Mouse (Mus musculus) spleen, postnatal 36 days (tissue): Measurements from ENCODE around the gene Dnhd1.
"Not testable (repeated sequence)": the region's sequence is repeated elsewhere in the genome, so short reads cannot be mapped to it uniquely, and the experiment has no call there.

ENCODE experiments used
- DNase-seq, 2 experiments: peaks; one replicate each; pipeline ENCODE4 v3.0.0; 2022; ENCODE audit warnings: low spot score in 2 of 2, mixed read lengths in 1 of 2

Dnhd1 gene

GRCm38 (mm10) chr7:105640233-105640893 lies 10.3 kb upstream of the Dnhd1 start, which contains the start of the genes Arfip2 and Gm45799:
Gene Arfip2 (minus strand): TSS chr7:105640416.
Gene Gm45799 (plus strand): TSS chr7:105640552.
- DNase-seq = peak; percentile 97

GRCm38 (mm10) chr7:105640894-105641255 lies 9.8 kb upstream of the Dnhd1 start:
- DNase-seq = peak in 1 of 2 experiments; percentile 16

- no peak for DNase-seq
These were observed 8.7 kb upstream of the Dnhd1 start for GRCm38 (mm10) chr7:105641936-105642335.

GRCm38 (mm10) chr7:105685541-105686197 lies 35.0 kb downstream of the Dnhd1 start:
- no peak for DNase-seq

GRCm38 (mm10) chr7:105690875-105691274 lies 40.2 kb downstream of the Dnhd1 start:
- no peak for DNase-seq

- DNase-seq = no peak
These were observed 52.6 kb downstream of the Dnhd1 start for GRCm38 (mm10) chr7:105703184-105703583.

- DNase-seq = no peak
These were observed 53.2 kb downstream of the Dnhd1 start for GRCm38 (mm10) chr7:105703816-105704215.

GRCm38 (mm10) chr7:105708733-105709132 lies 58.1 kb downstream of the Dnhd1 start:
- DNase-seq = peak; percentile 23 to 39

- DNase-seq = no peak
These were observed 64.7 kb downstream of the Dnhd1 start for GRCm38 (mm10) chr7:105715366-105715765.

- no peak for DNase-seq
These were observed 71.3 kb downstream of the Dnhd1 start for GRCm38 (mm10) chr7:105721916-105722315.

GRCm38 (mm10) chr7:105726144-105726979 lies 75.7 kb downstream of the Dnhd1 start:
- peak; percentile 45 to 48 for DNase-seq

- DNase-seq = no peak
These were observed 76.3 kb downstream of the Dnhd1 start for GRCm38 (mm10) chr7:105726980-105727325.

- no peak for DNase-seq
These were observed 78.2 kb downstream of the Dnhd1 start for GRCm38 (mm10) chr7:105728701-105729428.

GRCm38 (mm10) chr7:105733836-105734235 lies 83.2 kb downstream of the Dnhd1 start:
- no peak for DNase-seq

- no peak for DNase-seq
These were observed 84.2 kb downstream of the Dnhd1 start for GRCm38 (mm10) chr7:105734826-105735225.

- not testable (repeated sequence) for DNase-seq
These were observed 84.8 kb downstream of the Dnhd1 start for GRCm38 (mm10) chr7:105735464-105735863.

GRCm38 (mm10) chr7:105736264-105736901 lies 85.8 kb downstream of the Dnhd1 start, which contains the start of gene Ilk:
Gene Ilk (plus strand): TSS chr7:105736592.
- DNase-seq = peak; percentile 90 to 91

GRCm38 (mm10) chr7:105736911-105737521 lies 86.4 kb downstream of the Dnhd1 start, which contains the start of gene Rrp8:
Gene Rrp8 (minus strand): TSS chr7:105737385.
- peak; percentile 33 to 35 for DNase-seq

- DNase-seq = no peak
These were observed 87.0 kb downstream of the Dnhd1 start for GRCm38 (mm10) chr7:105737648-105738047.

GRCm38 (mm10) chr7:105738286-105738685 lies 87.7 kb downstream of the Dnhd1 start:
- no peak for DNase-seq

GRCm38 (mm10) chr7:105738948-105739347 lies 88.3 kb downstream of the Dnhd1 start:
- peak; percentile 36 for DNase-seq
